Mouse (Mus musculus) megakaryocyte-erythroid progenitor cell, adult 5-6 weeks (primary cell): ENCODE data around the gene Naa25. TPM values are rescaled to one million over a fixed set of nuclear protein-coding genes. Genes with fewer than 3 reads are reported as not detected.

Source experiments
- ATAC-seq: replicated peaks from 2 replicates; pipeline ENCODE4 v1.8.0; 2016; ENCODE audit warnings: mild to moderate bottlenecking, inconsistent platforms; ENCODE audit not compliant: severe bottlenecking, poor library complexity, low FRiP score, low TSS enrichment
- total RNA-seq, 2 experiments: library from RNA; stranded (forward) in 1 of 2; stranded (reverse) in 1 of 2; fragments of 200-1000, 215-1000 nt in 1 of 2; fragments of >200 nt in 1 of 2; fragmentation: Nextera tagmentation in 1 of 2; gene quantifications; 2 replicates each; pipeline ENCODE4 v1.2.3; 2014 to 2017

The Naa25 gene
- total RNA-seq, 2 experiments from 2014 or later = 45.2 to 78.7 TPM

DNA sequence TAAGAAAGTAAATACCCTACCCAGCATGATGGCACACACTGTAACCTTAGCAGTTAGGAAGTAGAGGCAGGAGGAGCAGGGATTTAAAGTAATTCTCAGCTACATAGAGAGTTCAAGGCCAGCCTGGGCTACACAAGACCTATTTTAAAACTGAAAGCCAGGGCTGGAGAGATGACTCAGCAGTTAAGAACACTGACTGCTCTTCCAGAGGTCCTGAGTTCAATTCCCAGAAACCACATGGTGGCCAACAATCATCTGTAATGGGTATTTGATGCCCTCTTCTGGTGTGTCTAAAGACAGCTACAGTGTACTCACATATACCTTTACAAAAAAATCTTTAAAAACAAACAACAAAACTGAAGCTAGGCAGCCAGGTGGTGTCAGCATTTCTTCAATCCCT is 8.0 kb upstream of the Naa25 start:
- no peak for ATAC-seq

DNA sequence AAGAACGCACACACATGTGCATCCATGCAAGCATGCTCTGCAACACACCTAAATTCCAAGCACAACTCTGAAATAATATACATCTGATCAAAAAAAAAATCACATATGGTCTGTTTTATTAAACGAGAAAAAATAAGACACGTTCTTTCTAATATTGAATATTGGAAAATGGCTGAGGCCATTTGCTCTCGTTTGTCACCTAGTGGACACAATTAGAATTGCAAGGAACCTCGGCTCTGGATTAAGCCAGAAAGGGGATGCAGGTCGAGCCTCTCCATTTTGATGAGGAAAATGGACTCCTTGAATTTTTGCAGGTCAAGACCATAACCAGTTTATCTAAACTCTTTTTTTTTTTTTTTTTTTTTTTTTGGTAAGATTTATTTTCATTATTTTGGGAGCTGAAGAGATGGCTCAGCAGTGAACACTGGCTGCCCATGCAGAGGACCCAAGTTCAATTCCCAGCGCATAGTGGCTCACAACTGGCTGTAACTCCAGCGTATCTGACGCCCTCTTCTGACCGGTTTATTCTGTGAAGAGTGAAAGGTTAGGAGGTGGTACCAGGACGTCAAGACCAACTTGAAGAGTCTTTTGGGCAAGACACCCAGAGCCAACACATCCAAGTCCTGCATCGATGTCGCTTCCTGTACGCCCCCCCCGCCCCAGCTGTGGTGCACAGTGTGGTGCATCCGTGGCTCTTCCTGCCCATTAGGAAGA is 4.9 kb upstream of the Naa25 start:
- no peak for ATAC-seq

DNA sequence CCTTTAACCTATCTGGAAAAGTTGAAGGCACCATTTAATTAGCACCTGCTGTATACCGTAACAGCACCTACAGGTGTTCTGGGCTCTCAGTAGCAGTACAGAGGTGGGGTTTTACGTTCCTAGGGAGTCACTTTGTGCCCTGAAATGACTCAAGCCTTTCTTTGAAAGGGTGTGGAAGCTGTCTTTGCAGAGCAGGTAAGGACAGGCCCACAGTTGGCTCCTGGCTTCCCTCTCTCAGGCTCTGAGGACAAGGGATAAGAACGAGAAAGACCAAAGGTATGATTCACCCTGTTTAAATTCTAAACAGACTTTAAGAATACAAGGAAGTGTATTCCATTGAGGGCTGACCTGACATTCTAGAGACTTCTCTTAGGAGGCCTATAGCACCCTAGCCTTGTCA is 4.3 kb upstream of the Naa25 start:
- no peak for ATAC-seq

DNA sequence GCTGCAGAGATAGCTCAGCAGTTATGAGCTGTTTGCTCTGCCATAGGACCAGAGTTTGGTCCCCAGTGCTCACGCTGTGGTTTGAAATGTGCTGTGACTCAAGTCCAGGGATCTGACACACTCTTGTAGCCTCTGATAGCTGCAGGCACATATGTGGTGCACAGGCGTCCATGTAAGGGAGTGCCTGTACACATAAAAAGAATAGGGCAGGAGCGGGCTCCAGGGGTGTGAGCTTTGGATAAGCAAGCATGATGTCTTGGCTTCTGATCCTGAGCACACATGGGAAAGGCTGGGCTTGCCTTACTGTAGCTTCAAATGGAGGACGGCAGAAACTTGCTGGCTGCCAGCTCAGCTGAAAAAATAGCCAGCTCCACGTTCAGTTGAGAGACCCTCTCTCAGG is 2.1 kb upstream of the Naa25 start:
- no peak for ATAC-seq

DNA sequence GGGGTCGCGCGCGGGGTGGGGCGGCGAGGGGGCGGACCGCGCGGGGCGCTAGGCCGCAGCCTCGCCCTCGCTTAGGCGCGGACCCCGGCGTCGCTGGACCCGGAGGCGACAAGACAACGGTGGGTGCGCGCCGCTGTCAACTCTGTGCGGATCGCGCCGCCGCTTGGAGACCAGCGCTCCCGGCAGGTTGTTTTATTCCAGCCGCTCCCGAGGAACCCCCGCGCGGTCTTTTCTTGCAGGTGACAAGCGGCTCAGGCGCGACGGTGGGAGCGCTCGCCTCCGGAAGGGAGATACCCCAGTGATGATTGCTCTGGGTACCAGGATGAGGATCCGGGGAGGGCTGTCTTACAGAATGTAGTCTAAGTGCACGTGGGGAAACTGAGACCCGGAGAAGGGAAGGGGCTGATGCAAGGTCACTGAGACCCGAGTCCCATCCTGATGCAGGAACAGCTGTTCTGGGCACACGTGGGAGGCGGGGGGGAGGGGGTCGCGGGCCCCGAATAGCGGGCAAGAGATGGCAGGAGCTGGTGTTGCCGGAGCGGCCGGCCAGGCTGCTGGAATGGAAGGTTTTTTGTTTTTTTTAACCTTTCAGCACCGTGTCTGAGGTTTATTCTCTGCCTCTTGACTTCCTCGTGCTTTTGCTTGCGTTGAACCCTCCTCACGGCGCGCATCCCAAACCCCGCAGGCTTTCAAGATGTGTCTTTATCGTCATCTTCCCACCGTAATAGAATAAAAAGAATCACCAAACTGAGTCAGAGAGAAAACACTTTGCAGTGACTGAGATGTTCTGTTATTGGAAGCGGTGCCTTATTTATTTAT is 619 bp downstream of the Naa25 start:
- no peak for ATAC-seq

DNA sequence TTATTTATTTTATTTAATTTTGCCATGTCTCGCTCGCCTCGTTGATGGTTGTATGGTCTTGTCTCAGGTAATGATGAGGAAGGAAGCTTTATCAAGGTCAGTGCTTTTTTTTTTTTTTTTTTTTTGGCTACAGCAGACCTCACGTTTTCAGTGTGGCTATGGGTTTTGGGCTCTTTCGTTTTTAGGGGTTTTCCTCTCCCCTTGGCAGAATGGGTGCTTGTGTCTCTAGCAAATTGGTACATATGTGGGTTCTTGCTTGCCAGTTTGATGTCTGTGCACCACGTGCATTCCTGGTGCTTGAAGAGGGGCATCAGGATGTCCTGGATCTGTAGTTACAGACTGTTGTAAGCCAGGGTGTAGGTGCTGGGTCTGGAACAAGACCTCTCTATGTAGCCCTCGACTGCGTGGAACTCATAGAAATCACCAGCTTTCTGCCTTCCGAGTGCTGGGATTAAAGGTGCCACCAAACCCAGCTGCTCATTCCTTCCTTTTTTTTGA is 1.3 kb downstream of the Naa25 start:
- ATAC-seq = no peak

DNA sequence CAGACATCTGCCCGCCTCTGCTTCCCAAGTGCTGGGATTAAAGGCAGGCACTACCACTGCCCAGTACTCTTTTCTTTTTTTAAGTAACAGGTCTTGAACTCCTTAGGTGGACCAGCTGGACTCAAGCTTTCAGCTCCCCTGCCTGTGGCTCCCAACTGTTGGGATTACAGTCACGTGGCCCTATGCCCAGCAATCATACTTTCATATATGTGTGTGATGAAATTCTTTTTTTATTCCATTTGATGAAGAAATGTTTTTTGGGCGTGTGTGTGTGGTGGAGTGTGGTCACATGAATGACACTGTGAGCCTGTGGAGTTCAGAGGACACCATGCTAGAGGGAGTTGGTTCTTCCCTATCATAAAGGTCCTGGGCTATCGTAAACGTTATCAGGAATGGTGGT is 1.8 kb downstream of the Naa25 start:
- ATAC-seq = no peak

DNA sequence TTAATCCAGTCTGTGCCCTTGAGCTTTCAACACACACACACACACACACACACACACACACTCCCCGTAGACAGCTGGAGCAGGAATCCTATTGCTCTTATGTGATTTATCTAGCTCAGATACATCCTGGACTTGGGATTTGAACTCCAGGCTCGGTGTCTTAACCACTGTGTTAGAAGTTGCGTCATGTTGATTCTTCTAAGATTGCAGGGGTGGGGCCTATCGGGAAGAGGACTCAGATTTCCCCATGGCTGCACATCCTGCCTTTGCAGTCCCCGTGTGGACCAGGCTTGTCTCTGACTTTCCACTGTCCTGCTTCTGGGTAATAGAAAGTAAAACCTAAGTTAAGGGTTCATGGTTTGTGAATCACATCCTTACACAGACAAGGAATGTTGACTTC is 2.3 kb downstream of the Naa25 start:
- no peak for ATAC-seq

DNA sequence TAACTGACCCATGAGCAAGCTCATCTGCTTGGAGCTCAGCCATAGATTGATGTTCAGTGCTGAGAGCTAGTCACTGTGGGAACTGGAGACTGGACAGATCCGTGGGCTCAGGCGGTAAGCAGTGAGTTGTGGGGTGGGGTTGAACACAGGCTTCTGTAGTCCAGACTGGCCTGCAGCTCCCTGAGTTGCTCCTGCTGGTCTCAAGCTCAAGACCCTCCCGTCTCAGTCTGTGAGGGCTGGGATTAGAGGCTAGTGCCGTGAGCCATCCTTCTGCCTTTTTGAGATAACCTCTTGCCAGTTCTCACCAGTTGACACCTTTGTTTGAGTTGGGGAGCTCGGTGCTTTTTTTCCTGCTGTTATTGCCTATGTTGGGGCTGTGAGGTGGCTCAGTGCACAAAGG is 3.1 kb downstream of the Naa25 start:
- peak; percentile 22; the same call in 1 of the 2 replicates for ATAC-seq

DNA sequence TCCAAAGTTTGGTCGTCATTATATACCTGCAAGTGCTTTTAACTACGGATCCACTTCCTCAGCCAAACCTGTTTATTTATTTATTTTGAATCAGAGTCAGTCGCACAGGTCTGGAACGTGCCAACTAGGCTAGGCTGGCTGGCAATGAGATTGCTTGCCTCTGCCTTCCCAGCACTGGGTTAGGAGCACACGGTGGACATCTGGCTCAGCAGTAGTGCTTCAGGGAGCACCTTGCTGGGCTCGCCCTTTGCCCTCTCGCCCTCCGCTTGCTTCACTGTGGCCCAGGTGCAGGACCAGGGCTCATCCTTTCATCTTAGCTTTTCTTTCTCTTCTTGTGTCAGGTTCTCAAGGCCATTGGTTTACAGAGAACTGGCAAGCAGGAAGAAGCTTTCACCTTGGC is 10.1 kb downstream of the Naa25 start:
- no peak for ATAC-seq

DNA sequence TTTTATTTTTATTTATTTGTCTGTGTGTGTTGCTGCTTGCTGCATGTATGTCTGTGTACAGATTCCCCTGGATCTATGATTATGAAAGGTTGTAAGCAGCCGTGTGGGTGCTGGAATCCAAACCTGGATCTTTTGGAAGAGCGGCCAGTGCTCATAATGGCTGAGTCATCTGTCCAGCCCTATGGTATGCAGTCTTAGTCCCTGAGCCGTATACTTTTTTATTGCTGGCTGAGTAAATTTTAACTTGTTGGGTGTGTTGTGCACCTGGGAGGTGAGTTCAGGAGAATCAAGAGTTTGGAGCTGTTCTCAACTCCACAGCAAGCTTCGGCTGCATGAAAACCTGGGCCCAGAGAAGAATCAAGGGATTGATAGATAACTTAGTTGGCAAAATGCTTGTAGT is 13.2 kb downstream of the Naa25 start:
- no peak for ATAC-seq

DNA sequence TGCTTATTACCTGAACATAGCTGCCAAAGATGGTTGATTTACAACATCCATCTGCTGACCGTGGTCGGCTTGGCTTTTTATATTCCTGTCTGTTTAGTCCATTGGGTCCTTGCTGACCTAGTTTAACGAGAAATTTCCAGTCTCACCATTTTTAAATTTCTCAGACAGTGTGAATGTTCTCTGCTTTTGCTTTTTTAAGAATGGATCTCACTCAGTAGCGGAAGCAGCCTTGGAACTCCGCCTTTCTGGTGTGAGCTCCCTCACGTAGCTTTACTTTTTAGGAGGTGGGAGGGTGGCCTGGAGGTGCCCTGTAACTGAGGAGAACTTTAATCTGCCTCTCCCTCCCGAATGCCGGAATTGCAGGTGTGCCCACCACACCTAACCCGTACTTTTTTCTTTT is 23.0 kb downstream of the Naa25 start:
- no peak for ATAC-seq

DNA sequence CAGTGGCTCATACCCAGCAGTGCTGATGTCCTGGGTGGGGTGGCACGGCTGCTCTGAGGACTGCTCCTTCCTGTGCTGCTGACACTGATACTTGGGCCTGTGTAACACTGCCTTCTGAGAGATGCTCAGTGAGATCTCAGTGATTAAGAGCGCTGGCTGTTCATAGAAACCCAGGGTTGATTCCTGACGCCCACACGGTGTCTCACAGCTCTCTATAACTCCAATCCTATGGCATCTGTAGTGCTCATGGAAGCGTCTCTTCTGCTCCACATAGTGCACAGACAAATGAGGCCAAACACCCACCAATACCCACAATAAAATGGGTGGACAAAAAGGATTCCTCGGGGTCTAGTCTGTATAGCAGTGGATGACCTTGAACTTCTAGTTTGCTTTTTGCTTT is 25.1 kb downstream of the Naa25 start:
- no peak for ATAC-seq

DNA sequence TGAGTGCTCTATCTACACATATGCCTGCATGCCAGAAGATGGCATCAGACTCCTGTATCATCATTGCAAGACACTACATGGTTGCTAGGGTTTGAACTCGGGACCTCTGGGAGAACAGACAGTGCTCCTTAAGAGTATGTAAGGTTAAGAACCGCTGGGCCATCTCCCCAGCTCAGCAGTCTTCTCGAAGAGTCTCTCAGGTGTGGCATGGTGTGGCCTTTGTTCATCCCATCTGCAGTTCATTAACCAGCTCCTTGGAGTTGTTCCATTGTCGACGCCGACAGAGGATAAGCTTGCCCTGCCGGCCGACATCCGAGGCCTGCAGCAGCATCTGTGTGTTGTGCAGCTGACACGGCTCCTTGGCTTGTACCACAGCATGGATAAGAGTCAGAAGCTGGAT is 25.6 kb downstream of the Naa25 start:
- no peak for ATAC-seq

DNA sequence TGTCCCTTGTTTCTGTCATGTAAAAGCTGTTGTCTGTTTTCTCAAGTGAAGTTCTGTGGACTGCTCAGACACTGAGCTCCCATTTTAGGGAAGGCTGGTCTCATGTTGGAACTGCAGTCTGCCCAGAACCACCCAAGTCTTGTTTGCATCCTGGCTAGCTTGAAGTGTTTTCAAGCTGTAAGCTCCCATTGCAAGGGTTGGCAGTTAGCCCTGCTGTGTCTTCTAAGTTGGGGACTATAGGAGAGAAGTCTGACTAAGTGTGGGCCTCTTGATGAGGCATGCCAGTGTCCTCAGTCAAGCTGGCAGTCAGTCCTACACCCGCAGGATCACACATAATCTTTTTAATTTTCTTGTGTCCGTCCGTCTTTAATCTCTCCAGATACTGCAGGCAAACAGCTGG is 31.2 kb downstream of the Naa25 start:
- ATAC-seq = no peak

DNA sequence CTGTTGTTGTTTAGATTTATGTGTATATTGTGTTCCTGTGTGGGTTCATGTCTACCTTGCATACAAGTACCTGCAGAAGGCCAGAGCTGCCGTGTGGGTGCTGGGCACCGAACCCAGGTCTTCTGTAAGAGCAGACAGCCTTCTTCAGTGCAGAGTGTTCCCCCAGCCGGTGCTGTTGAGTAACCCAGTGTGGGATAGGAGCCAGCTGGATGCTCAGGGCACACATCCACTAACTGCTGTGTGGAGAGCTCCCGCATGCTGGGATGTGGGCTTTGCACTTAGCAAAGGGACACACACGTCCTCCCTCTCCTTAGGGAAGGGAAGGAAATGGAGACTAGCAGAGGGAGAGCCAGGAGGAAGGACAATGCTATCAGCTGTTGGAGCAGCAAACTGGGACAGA is 40.4 kb downstream of the Naa25 start:
- ATAC-seq = no peak

DNA sequence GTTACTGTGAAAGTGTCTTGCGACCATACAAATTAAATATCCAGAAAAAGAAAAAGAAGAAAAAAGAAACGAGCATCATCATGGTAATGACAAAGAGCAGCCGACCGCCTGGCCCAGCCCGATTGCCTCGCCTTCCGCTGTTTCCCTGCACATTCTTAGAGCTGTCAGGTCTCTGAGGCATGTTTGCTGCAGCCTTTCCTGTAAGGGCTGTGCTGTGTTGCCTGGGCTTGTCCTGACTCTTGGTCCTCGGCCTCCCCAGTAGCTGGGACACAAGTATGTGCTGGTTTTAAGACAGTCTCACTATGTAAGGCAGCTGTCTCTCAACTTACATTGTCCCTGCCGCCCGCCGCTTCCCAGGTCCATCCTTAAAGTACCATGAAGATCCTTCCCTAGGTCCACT is 41.0 kb downstream of the Naa25 start:
- no peak for ATAC-seq

DNA sequence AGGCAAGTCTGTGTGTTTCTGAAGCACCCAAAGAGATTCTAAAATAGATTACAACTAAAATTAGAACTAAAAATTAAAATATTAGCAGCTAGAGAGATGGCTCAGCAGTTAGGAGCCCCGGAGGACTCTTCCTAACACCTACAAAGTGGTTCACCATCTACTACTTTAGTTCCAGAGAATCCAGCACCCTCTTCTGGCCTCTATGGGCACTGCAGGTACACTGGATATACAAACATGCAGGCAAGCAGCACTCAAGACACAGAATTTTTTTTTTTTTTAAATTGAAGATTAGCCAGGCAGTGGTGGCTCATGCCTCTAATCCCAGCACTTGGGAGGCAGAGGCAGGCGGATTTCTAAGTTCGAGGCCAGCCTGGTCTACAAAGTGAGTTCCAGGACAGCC is 45.8 kb downstream of the Naa25 start:
- no peak for ATAC-seq

DNA sequence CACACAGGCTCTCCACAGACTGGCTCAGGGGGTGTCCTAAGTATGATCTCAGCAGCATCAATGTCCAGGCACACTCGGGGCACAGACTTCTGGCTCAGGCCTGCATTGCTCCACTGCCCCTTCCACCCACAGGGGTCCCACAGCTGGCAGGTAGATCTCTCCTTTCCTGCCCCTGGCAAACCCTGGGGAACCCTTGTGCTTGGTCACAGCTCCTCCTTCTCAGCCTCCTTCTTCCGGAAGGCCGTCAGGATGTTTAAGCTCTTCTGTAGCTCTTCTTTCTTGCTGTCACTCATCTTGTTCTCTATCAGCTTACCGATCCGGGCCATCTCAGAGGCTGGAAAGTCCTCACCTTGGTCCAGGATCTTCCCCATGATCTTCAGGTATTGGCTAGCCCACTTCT is 47.1 kb downstream of the Naa25 start:
- ATAC-seq = no peak

DNA sequence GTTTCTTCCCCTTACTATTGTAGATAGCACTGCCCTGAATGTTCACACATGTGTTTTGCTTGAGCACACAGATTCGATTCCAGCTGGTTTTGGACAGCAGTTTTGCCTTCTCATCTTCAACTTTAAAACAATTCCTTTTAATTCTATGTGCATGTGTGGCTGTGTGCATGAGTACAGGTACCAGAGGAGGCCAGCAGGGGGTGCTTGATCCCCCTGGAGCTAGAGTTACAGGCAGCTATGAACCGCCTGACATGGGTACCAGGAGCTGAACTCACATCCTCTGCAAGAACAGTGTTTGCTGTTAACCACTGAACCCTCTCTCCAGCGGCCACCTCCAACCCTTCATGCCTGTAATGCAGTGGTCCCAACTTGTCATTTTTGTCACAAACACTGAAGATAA is 50.7 kb downstream of the Naa25 start:
- no peak for ATAC-seq

DNA sequence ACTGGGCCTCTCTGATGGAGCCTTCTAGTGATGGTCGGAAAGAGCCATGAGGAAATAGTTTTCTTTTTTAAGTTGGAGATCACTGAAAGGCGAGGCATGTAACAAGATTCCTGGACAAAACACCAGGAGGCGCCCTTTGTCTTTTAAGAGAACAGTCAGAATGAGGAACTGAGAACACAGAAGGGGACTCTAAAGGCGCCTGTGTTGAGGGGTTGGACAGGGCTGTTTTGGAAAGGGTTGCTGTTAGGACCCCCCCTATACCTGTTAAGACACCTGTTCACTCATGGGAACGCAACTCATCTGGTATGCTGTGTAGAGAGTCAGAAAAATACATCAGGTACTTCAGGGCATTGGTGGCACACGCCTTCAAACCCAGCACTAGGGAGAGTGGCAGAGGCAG is 52.2 kb downstream of the Naa25 start:
- no peak for ATAC-seq
